Mouse (Mus musculus) left cerebral cortex, postnatal 4 days (tissue): ENCODE results near the gene Pitx3. TPM values are rescaled to one million over a fixed set of nuclear protein-coding genes. Genes with fewer than 3 reads are reported as not detected.

ENCODE experiments used
- total RNA-seq, 2 experiments: library from RNA; stranded (reverse); gene quantifications; 2 replicates each; pipeline ENCODE4 v1.2.3; 2021

The Pitx3 gene
- total RNA-seq, 2 experiments from 2014 or later = not detected

Other genes starting within 250 kb of the Pitx3 start
- gene Armh3, start 149.8 kb downstream of the Pitx3 start, total RNA-seq = 10 to 100 TPM; 25.6 to 27.1 TPM
- gene Hps6, start 144.8 kb downstream of the Pitx3 start, total RNA-seq = 1 to 10 TPM; 4.3 to 4.5 TPM
- 10 to 100 TPM; 42.9 to 46.7 TPM for gene Pprc1, start 103.4 kb downstream of the Pitx3 start, total RNA-seq
- gene Ldb1, start 103.1 kb downstream of the Pitx3 start, total RNA-seq = 100 to 1,000 TPM; 151 to 153 TPM
- 10 to 100 TPM; 47.8 to 56.4 TPM for gene Nolc1, start 72.5 kb downstream of the Pitx3 start, total RNA-seq
- gene Elovl3, start 16.4 kb downstream of the Pitx3 start, total RNA-seq = not detected
- gene Gbf1, start 4.2 kb upstream of the Pitx3 start, total RNA-seq = 100 to 1,000 TPM; 101 to 106 TPM
- 1 to 10 TPM; 2.5 to 2.8 TPM for gene Nfkb2, start 156.0 kb upstream of the Pitx3 start, total RNA-seq
- 100 to 1,000 TPM; 670 to 671 TPM for gene Psd, start 178.8 kb upstream of the Pitx3 start, total RNA-seq
- 10 to 100 TPM; 22.3 to 23.4 TPM for gene Fbxl15, start 179.9 kb upstream of the Pitx3 start, total RNA-seq
- 100 to 1,000 TPM; 221 to 222 TPM for gene Cuedc2, start 190.4 kb upstream of the Pitx3 start, total RNA-seq
- gene Mfsd13a, start 192.8 kb upstream of the Pitx3 start, total RNA-seq = 10 to 100 TPM; 16.8 to 18.3 TPM
- under 1 TPM; 0.42 to 0.82 TPM for gene 2310034G01Rik, start 202.0 kb upstream of the Pitx3 start, total RNA-seq
- 100 to 1,000 TPM; 304 to 313 TPM for gene Actr1a, start 247.4 kb upstream of the Pitx3 start, total RNA-seq
- gene Sufu, start 248.6 kb upstream of the Pitx3 start, total RNA-seq = 10 to 100 TPM; 22.2 to 23.9 TPM